Mouse (Mus musculus) central nervous system, embryonic 11.5 days (tissue): Measurements from ENCODE around the gene Tmem186. TPM values are rescaled to one million over a fixed set of nuclear protein-coding genes. Genes with fewer than 3 reads are reported as not detected.

ENCODE experiments used
- polyA plus RNA-seq: library from polyadenylated mRNA; depleted of rRNA; stranded (reverse); fragments of >200 nt; gene quantifications from 2 replicates; pipeline ENCODE4 v1.2.3, GENCODE M21; 2012; rRNA removed

Gene Tmem186
- 18.0 and 22.4 TPM in 2 replicates for polyA plus RNA-seq

DNA sequence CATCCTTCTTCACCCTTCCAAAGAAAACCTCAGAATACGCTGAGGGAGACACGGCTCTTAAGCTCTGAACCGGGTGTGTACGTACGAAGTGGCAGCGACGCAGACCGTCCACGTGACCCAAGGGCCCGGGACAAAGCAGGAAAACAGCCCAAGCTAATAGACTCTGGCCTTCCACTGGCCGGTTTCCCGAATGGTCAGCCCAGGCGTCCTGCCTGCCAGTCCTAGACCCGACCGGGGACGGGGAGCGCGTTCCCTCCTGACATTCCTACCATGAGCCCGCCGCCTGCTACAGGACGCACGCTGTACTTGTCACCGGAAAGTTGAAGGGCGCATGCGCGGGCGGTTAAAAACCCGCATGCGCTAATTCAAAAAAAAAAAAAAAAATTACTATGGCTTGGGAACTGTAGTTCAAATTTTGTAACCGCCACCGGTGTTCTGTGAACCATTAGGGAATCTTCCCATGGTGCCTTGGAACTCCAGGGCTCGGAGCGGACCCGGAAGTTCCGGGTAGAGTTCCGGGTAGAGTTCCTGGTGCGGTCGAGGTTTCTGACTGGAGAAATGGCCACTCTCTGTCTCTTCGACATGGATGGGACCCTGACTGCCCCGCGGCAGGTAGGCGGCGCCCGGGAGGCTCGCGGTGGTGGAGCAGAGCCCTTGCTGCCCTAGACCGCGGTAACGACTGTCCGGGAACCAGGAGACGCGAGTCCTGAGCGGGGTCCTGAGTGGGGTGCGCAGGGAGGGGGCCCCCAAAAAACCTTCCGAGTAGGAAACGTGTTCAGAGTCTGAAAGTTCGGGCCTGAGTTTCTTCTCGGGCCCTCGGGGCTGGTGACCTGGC is at the start of gene Tmem186, which contains the start of gene Pmm2:
Tmem186 (minus strand) TSS at position 496 of the 835 bp plus-strand sequence.
Pmm2 (plus strand) TSS at position 458 of the 835 bp plus-strand sequence.

DNA sequence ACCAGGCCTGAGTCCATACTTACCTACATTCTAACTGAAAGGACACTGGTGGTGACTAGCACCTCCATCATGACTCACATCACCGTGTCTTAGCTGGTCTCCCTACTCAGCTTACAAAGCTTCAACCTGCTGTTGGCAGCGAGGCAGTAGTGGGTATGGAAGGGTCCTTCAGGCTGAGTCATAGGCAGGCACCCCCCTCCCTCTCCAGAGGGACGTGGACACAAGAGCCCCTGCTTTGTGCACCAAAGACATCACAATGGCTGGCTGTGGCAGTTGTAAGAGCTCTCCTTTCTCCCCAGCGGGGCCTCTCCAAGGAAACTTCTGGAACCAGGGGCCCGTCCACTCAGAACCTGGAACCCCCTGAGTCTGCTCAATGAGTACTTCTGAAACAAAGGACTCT is 43.0 kb upstream of the Tmem186 start, which contains the start of gene Gm5767:
Gm5767 (plus strand) TSS at position 301 of the 400 bp plus-strand sequence.

DNA sequence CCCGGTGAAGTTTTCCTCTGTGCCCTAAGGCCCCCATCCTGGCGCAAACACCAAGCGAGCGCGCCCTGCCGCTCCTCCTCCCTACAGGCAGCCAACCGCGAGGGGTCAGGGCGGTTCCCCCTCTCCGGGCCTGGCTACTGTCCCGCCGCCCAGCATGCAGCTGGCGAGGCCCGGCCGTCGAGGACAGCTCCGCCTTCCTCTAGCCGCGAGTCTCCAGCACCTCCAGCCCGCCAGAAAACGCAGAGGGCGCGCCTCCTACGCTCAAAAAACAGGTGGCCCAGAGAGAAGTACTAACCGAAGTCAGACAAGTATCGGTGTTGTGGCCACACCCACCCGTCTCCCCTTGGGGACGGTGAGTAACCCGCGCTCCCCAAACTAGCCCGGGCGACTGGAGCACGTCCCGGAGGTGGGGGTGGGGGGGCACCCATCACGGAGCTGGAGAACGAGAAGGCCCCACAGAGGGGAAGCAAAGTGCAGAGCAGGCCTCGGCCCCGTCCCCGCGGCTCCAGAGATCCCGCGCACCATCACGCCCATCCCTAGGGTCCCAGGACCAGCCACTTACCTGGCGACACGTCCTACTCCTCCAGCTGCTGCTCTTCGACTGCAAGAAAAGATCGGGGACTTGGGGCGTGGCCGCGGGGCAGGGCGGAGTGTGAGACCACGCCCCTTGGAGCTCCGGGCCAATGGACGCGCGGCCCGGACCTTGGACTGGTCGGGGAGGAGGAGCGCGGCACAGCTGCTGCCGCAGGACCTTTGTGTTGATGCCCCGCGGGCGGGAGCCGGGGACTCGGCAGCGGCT is 34.2 kb upstream of the Tmem186 start, which contains the start of gene Carhsp1:
Carhsp1 (minus strand) TSS at position 605 of the 799 bp plus-strand sequence.

Other genes with a start within 250 kb of the Tmem186 start
- 0.05 TPM in 1 of 2 replicates, not detected in the other for gene Tmem114, start 212.6 kb downstream of the Tmem186 start, polyA plus RNA-seq
- 38.9 and 40.7 TPM in 2 replicates for gene Mettl22, start 166.9 kb downstream of the Tmem186 start, polyA plus RNA-seq
- 13.7 and 26.3 TPM in 2 replicates for gene Abat, start 124.3 kb downstream of the Tmem186 start, polyA plus RNA-seq
- 35.8 and 53.2 TPM in 2 replicates for gene Pmm2, start within 50 bp of the Tmem186 start, polyA plus RNA-seq
- 103 and 112 TPM in 2 replicates for gene Carhsp1, start 34.4 kb upstream of the Tmem186 start, polyA plus RNA-seq
- not detected in 2 replicates for gene Gm5767, start 43.1 kb upstream of the Tmem186 start, polyA plus RNA-seq
- gene Usp7, start 154.6 kb upstream of the Tmem186 start, polyA plus RNA-seq = 109 and 122 TPM in 2 replicates
- gene 1810013L24Rik, start 192.4 kb upstream of the Tmem186 start, polyA plus RNA-seq = 41.7 and 46.7 TPM in 2 replicates